In genomic region chr6:55278086-55278485, GRCm38 (mm10) we compare ENCODE assay signal across 26 mouse cellular contexts. TPM values are rescaled to one million over a fixed set of nuclear protein-coding genes. Genes with fewer than 3 reads are reported as not detected.
DNase-seq lines count a peak whose midpoint lies in the region; ATAC-seq and TF ChIP-seq lines count a peak whose summit lies in the region.
"Had no signal": no experiment of that assay in that cellular context is flagged by ENCODE, and none has a peak within 500 bp of the region (broad histone marks: within the 10 kb centered on the region; RNA-seq: fewer than 3 reads in every experiment).

No protein-coding gene starts in this region.

- DNase-seq in gastrocnemius, adult 2 months = no peak
- no peak for DNase-seq in gastrocnemius, postnatal 36 days
- DNase-seq in liver, embryonic 13.5 days = no peak
- no peak for DNase-seq in liver, embryonic 11.5 days (ENCODE audit: low spot score)
- no peak for DNase-seq in embryonic facial prominence, embryonic 14.5 days (ENCODE audit: low spot score)
- no peak for DNase-seq in liver, postnatal 0 days
- no peak for DNase-seq in B cell, adult 2 months
- DNase-seq: adrenal gland, postnatal 14 days; cerebellum, adult 8-10 months; cerebellum, postnatal 36 days; embryo, embryonic 11 days; lung, postnatal 4 days; thymus, postnatal 25 days had no signal

- WGBS in liver, embryonic 13.5 days (ENCODE audit: insufficient replicate concordance) = 66% methylated on average over 6 of the region's 6 CpGs
- WGBS in liver, embryonic 11.5 days = 70% methylated on average over 6 of the region's 6 CpGs
- WGBS in embryonic facial prominence, embryonic 14.5 days = 62% methylated on average over 6 of the region's 6 CpGs
- 63% methylated on average over 6 of the region's 6 CpGs for WGBS in liver, postnatal 0 days (ENCODE audit: insufficient replicate concordance)
- 85% methylated on average over 6 of the region's 6 CpGs for WGBS in neural tube, embryonic 15.5 days

- H3K9me3 ChIP-seq in liver, embryonic 13.5 days (replicated peaks) = no peaks in the 10 kb centered on the region
- no peaks in the 10 kb centered on the region; the same call in 1 of the 2 replicates for H3K9me3 ChIP-seq in liver, embryonic 11.5 days (ENCODE audit: control insufficient read depth, low read length)
- H3K9me3 ChIP-seq in embryonic facial prominence, embryonic 14.5 days (ENCODE audit: control insufficient read depth, low read length) = no peaks in the 10 kb centered on the region
- H3K9me3 ChIP-seq in liver, postnatal 0 days (ENCODE audit: low read length) = no peaks in the 10 kb centered on the region
- no peaks in the 10 kb centered on the region for H3K9me3 ChIP-seq in neural tube, embryonic 15.5 days (replicated peaks)
- H3K9me3 ChIP-seq: midbrain, embryonic 15.5 days had no signal

- H3K4me2 ChIP-seq in liver, embryonic 13.5 days = no peak overlapping the region
- H3K4me2 ChIP-seq in liver, embryonic 11.5 days = no peak overlapping the region
- H3K4me2 ChIP-seq in embryonic facial prominence, embryonic 14.5 days (ENCODE audit: low read depth, low read length) = no peak overlapping the region
- H3K4me2 ChIP-seq in liver, postnatal 0 days (ENCODE audit: low read depth, low read length) = no peak overlapping the region
- H3K4me2 ChIP-seq in neural tube, embryonic 15.5 days = no peak overlapping the region
- H3K4me2 ChIP-seq: heart, embryonic 11.5 days; midbrain, embryonic 15.5 days; neural tube, embryonic 13.5 days had no signal

- H3K4me3 ChIP-seq in gastrocnemius, adult 2 months = no peak overlapping the region
- no peak overlapping the region for H3K4me3 ChIP-seq in liver, embryonic 13.5 days (replicated peaks)
- H3K4me3 ChIP-seq in liver, embryonic 11.5 days (ENCODE audit: low read depth, low read length) = no peak overlapping the region
- no peak overlapping the region for H3K4me3 ChIP-seq in embryonic facial prominence, embryonic 14.5 days (ENCODE audit: low read depth, low read length)
- no peak overlapping the region for H3K4me3 ChIP-seq in liver, postnatal 0 days (ENCODE audit: low read depth, low read length)
- no peak overlapping the region for H3K4me3 ChIP-seq in neural tube, embryonic 15.5 days (replicated peaks)
- H3K4me3 ChIP-seq: erythroblast, embryonic 14.5 days; layer of hippocampus, adult 2 months; midbrain, embryonic 15.5 days; myocyte; neural tube, embryonic 13.5 days had no signal

- H3K27me3 ChIP-seq in liver, embryonic 13.5 days = no peaks in the 10 kb centered on the region
- no peaks in the 10 kb centered on the region for H3K27me3 ChIP-seq in liver, embryonic 11.5 days (replicated peaks; ENCODE audit: control insufficient read depth, insufficient read depth, low read length)
- no peaks in the 10 kb centered on the region for H3K27me3 ChIP-seq in embryonic facial prominence, embryonic 14.5 days (replicated peaks; ENCODE audit: control insufficient read depth, insufficient read depth, low read length)
- H3K27me3 ChIP-seq in liver, postnatal 0 days (ENCODE audit: insufficient read depth, low read length) = no peaks in the 10 kb centered on the region
- no peaks in the 10 kb centered on the region for H3K27me3 ChIP-seq in neural tube, embryonic 15.5 days (replicated peaks)
- H3K27me3 ChIP-seq: midbrain, embryonic 15.5 days; neural tube, embryonic 13.5 days had no signal

- H3K36me3 ChIP-seq in liver, embryonic 13.5 days = no peaks in the 10 kb centered on the region
- H3K36me3 ChIP-seq in liver, embryonic 11.5 days (ENCODE audit: control insufficient read depth, insufficient read depth, low read length) = no peaks in the 10 kb centered on the region
- no peaks in the 10 kb centered on the region for H3K36me3 ChIP-seq in embryonic facial prominence, embryonic 14.5 days (ENCODE audit: control insufficient read depth, insufficient read depth, low read length)
- H3K36me3 ChIP-seq in liver, postnatal 0 days (replicated peaks; ENCODE audit: insufficient read depth, low read length) = no peaks in the 10 kb centered on the region
- H3K36me3 ChIP-seq in neural tube, embryonic 15.5 days = peaks cover 5% of the 10 kb centered on the region; the same call in 1 of the 2 replicates
- H3K36me3 ChIP-seq: G1E; midbrain, embryonic 15.5 days had no signal

- TF ChIP-seq EP300 in liver, postnatal 0 days (IDR thresholded peaks at IDR 0.05; ENCODE audit: low read depth) = no peak

- no peak for TF ChIP-seq CTCF in gastrocnemius, adult 2 months (IDR thresholded peaks at IDR 0.05)
- TF ChIP-seq CTCF in liver, postnatal 0 days (IDR thresholded peaks at IDR 0.05; ENCODE audit: low read depth) = no peak

- H3K9ac ChIP-seq in liver, embryonic 13.5 days = no peak overlapping the region
- H3K9ac ChIP-seq in liver, embryonic 11.5 days (ENCODE audit: low read depth, low read length) = no peak overlapping the region
- H3K9ac ChIP-seq in embryonic facial prominence, embryonic 14.5 days (ENCODE audit: low read depth, low read length) = no peak overlapping the region
- no peak overlapping the region for H3K9ac ChIP-seq in liver, postnatal 0 days (replicated peaks)
- no peak overlapping the region for H3K9ac ChIP-seq in neural tube, embryonic 15.5 days (replicated peaks)
- H3K9ac ChIP-seq: liver, embryonic 14.5 days; midbrain, embryonic 15.5 days; neural tube, embryonic 13.5 days had no signal

- peaks cover 63% of the 10 kb centered on the region for H3K4me1 ChIP-seq in liver, embryonic 13.5 days (replicated peaks)
- peaks cover 25% of the 10 kb centered on the region for H3K4me1 ChIP-seq in liver, embryonic 11.5 days (replicated peaks; ENCODE audit: control insufficient read depth, insufficient read depth, low read length)
- peaks cover 11% of the 10 kb centered on the region; the same call in 1 of the 2 replicates for H3K4me1 ChIP-seq in embryonic facial prominence, embryonic 14.5 days (ENCODE audit: control insufficient read depth, insufficient read depth, low read length)
- peaks cover 32% of the 10 kb centered on the region for H3K4me1 ChIP-seq in liver, postnatal 0 days (ENCODE audit: insufficient read depth)
- H3K4me1 ChIP-seq in neural tube, embryonic 15.5 days = no peaks in the 10 kb centered on the region
- H3K4me1 ChIP-seq: midbrain, embryonic 15.5 days had no signal

- intact Hi-C loops in gastrocnemius, adult 2 months (cut with DNase I) = no loop called here
- intact Hi-C loops in gastrocnemius, postnatal 36 days (cut with DNase I) = no loop called here

- peak overlapping the region; percentile 86; the same call in 1 of the 2 replicates for H3K27ac ChIP-seq in gastrocnemius, adult 2 months
- peak overlapping the region; percentile 9; the same call in 1 of the 2 replicates for H3K27ac ChIP-seq in liver, embryonic 13.5 days
- no peak overlapping the region for H3K27ac ChIP-seq in liver, embryonic 11.5 days (ENCODE audit: low read depth, low read length)
- peak overlapping the region; percentile 74 for H3K27ac ChIP-seq in embryonic facial prominence, embryonic 14.5 days (replicated peaks; ENCODE audit: low read depth, low read length)
- H3K27ac ChIP-seq in liver, postnatal 0 days (ENCODE audit: low read depth) = 0 out of 2 replicates have a peak overlapping the region, but pooled peaks have one; percentile 24
- H3K27ac ChIP-seq in neural tube, embryonic 15.5 days (replicated peaks) = no peak overlapping the region
- H3K27ac ChIP-seq: layer of hippocampus, adult 2 months; liver, embryonic 14.5 days; midbrain, embryonic 15.5 days; neural tube, embryonic 13.5 days had no signal

- no peak; the same call in 1 of the 2 replicates for ATAC-seq in liver, embryonic 13.5 days (ENCODE audit: low read depth)
- ATAC-seq in liver, embryonic 11.5 days (replicated peaks; ENCODE audit: low FRiP score) = no peak
- ATAC-seq in embryonic facial prominence, embryonic 14.5 days (ENCODE audit: low read depth) = no peak
- no peak for ATAC-seq in liver, postnatal 0 days
- no peak for ATAC-seq in neural tube, embryonic 15.5 days (ENCODE audit: low FRiP score)
- ATAC-seq: forebrain, embryonic 14.5 days; hindbrain, embryonic 16.5 days; intestine, postnatal 0 days; midbrain, embryonic 15.5 days had no signal

RNA-seq across cellular contexts. Expression of gene Aqp1, which starts 58.1 kb away (rescaled TPM):
- 100 to 1,000 TPM; 251 to 256 TPM for total RNA-seq in gastrocnemius, adult 2 months (2021)
- 100 to 1,000 TPM; 252 TPM for total RNA-seq in gastrocnemius, postnatal 36 days (2021)
- polyA plus RNA-seq in liver, embryonic 13.5 days (2015; fragmentation: Nextera tagmentation; extraction: Ambion mirVana) = 41.7 and 45.2 TPM in 2 replicates
- 6.1 and 8.0 TPM in 2 replicates for polyA plus RNA-seq in liver, embryonic 11.5 days (2014; fragmentation: Nextera tagmentation; extraction: Ambion mirVana)
- polyA plus RNA-seq in embryonic facial prominence, embryonic 14.5 days (2014; fragmentation: Nextera tagmentation; extraction: Ambion mirVana) = 20.4 and 20.5 TPM in 2 replicates
- polyA plus RNA-seq in liver, postnatal 0 days (2015; fragmentation: Nextera tagmentation; extraction: Ambion mirVana) = 134 and 135 TPM in 2 replicates
- polyA plus RNA-seq in neural tube, embryonic 15.5 days (2015; fragmentation: Nextera tagmentation; extraction: Ambion mirVana) = 7.4 and 11.5 TPM in 2 replicates
- total RNA-seq: CH12.LX had no signal
- polyA plus RNA-seq: G1E had no signal

Comparison
In these comparisons a context has a peak if more than half of its experiments do, and no peak if none do; other contexts are left out.
1. H3K27ac ChIP-seq: peak in gastrocnemius, adult 2 months (single experiment), liver, embryonic 13.5 days (single experiment), embryonic facial prominence, embryonic 14.5 days (single experiment) and liver, postnatal 0 days (single experiment); none in liver, embryonic 11.5 days (single experiment) and neural tube, embryonic 15.5 days (single experiment).